Mouse (Mus musculus) brain, adult 10 weeks (tissue): ENCODE data around the gene Ttc14. TPM values are rescaled to one million over a fixed set of nuclear protein-coding genes. Genes with fewer than 3 reads are reported as not detected.

Experiments used
- polyA plus RNA-seq: library from polyadenylated mRNA; stranded (reverse); fragments of 350-450 nt; fragmentation: Illumina TruSeq; extraction: RNeasy Lipid Tissue Mini Kit (QIAGEN cat#74804); gene quantifications from one replicate; pipeline ENCODE4 v1.2.3, GENCODE M21; 2015; ENCODE audit warnings: low read depth, low replicate concordance

Ttc14 gene
- polyA plus RNA-seq, result 61.5 TPM

GRCm38 (mm10) chr3:33799617-33800512, at the start of gene Ttc14:
Gene Ttc14 (plus strand): TSS chr3:33799832.

GRCm38 (mm10) chr3:33843801-33844632, 44.4 kb downstream of the Ttc14 start, which contains the start of gene Ccdc39:
Gene Ccdc39 (minus strand): TSS chr3:33844310.

Other genes starting within 250 kb of the Ttc14 start
- gene Ccdc39, start 44.5 kb downstream of the Ttc14 start, polyA plus RNA-seq, result 32.4 TPM
- 60.4 TPM for gene Fxr1, start 220.1 kb downstream of the Ttc14 start, polyA plus RNA-seq